Mouse (Mus musculus) thymus, adult 2 months (tissue): ENCODE measurements around the gene Dnm3.

Experiments used
- CTCF ChIP-seq: fragments of 200-500 bp; IDR thresholded peaks from 2 replicates; pipeline ENCODE4 v1.5.1; 2012; ENCODE audit warnings: mild to moderate bottlenecking, control low read depth, low read length, moderate library complexity, borderline replicate concordance; ENCODE audit not compliant: control insufficient read depth, poor library complexity, insufficient read depth; ENCODE audit errors: extremely low read depth
- POLR2A ChIP-seq: fragments of 200-500 bp; IDR thresholded peaks from 2 replicates; pipeline ENCODE4 v1.6.1; 2012; ENCODE audit warnings: mild to moderate bottlenecking, low read length, control low read depth, moderate library complexity; ENCODE audit not compliant: control insufficient read depth, poor library complexity, insufficient read depth; ENCODE audit errors: extremely low read depth

- TF ChIP-seq CTCF (no peak), POLR2A (no peak)
Observed at GRCm38 (mm10) chr1:162436672-162437071, 41.2 kb downstream of the Dnm3 start.
